Mouse (Mus musculus): Measurements from ENCODE around the gene Mrps16.

Mrps16 gene

GRCm38 (mm10) chr14:20393205-20393913 is at the start of gene Mrps16:
Gene Mrps16, minus strand, starts transcription at chr14:20393634.
- peak; percentile 99 for DNase-seq (ENCODE audit: inconsistent ontology term)

DNA sequence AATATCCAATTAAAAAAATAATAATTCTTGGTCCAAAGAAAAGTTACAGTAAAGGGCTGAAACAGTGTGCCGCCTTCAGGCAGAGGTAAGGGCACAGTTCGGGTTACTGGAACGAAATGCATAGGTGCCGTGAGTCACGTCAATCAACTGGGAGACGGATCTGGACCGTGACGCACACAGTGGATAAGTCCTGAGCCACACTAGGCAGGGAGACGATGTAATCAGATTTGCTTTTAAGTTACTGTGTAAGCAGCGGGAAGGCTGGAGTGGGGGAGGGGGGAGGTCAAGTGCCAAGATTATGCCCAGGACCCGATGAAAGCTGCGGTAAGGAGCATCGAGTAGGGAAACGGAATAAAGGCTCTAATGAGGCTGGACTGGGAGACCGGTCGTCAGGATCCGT is 48.8 kb upstream of the Mrps16 start:
- no peak for DNase-seq (ENCODE audit: inconsistent ontology term)

DNA sequence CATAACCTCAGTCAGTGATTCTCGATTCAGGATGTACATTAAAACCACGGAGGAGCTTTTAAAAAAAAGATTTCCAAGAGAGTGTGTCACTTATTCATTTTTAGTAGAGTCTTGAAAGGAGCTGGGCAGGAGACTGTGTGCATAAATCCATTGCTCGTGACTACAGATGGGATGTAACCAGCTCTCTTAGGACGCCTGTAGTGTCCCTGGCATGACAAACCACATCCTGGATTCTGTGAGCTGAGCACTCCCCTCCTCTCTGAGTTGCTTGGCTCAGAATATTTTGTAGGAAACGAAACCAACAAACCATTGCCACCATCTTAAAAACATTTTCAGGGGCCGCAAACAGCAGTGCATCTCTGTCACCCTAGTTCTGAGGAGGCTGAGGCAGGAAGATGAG is 43.5 kb upstream of the Mrps16 start:
- DNase-seq (ENCODE audit: inconsistent ontology term): no peak

DNA sequence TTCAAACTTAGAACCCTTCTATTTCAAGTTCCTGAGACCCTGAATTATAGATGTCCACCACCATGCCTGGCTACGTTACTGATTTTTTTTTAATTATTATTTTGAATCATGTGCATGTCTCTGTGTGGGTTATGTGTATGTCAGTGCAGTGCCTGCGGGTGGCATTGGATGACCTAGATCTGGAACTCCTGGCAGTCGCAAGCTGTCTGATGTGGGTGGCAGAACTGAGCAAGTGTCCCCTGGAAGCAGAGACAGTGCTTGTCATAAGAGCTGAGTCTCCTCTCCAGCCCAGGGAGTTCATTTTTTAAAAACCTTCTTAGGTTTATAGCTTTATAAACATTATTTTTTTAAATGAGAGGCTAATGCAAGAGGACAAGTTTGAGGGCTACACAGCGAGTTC is 39.0 kb upstream of the Mrps16 start:
- DNase-seq (ENCODE audit: inconsistent ontology term): no peak

- no peak for DNase-seq (ENCODE audit: inconsistent ontology term)
These were observed 38.3 kb upstream of the Mrps16 start for GRCm38 (mm10) chr14:20431726-20432125.

DNA sequence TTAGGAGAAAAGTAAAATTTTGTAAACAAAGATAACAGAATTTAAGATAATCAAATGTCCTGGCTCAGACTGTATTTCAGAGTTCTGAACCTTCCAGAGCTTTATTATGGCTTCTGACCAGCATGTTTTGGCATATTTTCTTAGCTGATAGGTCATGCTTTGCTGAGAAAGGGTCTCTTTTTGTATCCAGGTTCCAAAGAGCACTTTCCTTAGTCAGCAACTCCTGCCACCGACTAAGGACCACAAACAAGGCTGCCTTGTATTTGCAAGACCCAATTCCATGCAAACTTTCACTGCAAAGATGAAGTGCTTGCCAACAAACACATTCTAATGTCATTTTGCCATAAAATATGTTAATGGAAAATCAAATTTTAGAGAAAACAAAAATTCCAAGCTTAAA is 36.4 kb upstream of the Mrps16 start:
- peak; percentile 40 for DNase-seq (ENCODE audit: inconsistent ontology term)

GRCm38 (mm10) chr14:20428593-20428992 is 35.2 kb upstream of the Mrps16 start:
- DNase-seq (ENCODE audit: inconsistent ontology term): no peak

GRCm38 (mm10) chr14:20423046-20423445 is 29.6 kb upstream of the Mrps16 start:
- DNase-seq (ENCODE audit: inconsistent ontology term): no peak

DNA sequence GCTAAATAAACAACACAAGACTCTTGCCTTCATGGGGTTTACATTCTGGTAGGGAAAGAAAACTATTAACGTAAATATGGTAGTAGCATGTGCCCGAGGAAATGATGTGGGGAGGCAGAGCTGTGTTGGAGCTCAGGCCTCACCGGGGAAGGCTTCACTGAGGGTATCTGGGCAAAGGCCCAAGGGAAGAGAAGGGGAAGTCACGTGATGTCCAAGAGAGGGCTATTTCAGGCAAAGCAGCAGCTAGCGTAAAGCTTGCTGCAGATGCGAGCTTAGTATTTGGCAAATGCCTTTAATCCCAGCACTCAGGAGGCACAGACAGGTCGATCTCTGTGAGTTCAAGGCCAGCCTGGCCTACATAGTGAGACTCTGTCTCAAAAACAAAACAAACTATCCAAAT is 28.8 kb upstream of the Mrps16 start:
- DNase-seq (ENCODE audit: inconsistent ontology term): no peak

- no peak for DNase-seq (ENCODE audit: inconsistent ontology term)
These were observed 6.6 kb upstream of the Mrps16 start for GRCm38 (mm10) chr14:20400071-20400470.

GRCm38 (mm10) chr14:20398864-20399263 is 5.4 kb upstream of the Mrps16 start:
- no peak for DNase-seq (ENCODE audit: inconsistent ontology term)

DNA sequence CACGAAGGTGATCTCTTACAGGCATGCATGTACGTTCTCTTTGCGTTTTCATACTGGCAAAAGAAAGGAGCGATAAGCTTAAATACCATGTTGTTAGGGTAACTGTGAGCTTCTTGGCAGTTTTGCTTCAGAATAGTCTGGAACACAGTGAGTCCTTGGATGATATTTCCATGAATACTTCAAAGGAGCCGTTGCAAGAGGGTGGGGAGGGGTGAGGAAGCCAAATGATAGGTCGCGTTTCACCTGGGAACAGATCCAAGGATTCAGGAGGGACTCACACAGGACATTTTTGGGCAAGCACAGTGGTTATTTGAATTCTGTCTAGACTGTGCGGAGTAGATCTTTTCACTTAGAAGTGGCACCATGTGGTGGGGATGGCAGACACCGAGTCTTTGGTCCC is 3.8 kb upstream of the Mrps16 start:
- DNase-seq (ENCODE audit: inconsistent ontology term): no peak

- no peak for DNase-seq (ENCODE audit: inconsistent ontology term)
These were observed 1.1 kb downstream of the Mrps16 start for GRCm38 (mm10) chr14:20392326-20392725.

DNA sequence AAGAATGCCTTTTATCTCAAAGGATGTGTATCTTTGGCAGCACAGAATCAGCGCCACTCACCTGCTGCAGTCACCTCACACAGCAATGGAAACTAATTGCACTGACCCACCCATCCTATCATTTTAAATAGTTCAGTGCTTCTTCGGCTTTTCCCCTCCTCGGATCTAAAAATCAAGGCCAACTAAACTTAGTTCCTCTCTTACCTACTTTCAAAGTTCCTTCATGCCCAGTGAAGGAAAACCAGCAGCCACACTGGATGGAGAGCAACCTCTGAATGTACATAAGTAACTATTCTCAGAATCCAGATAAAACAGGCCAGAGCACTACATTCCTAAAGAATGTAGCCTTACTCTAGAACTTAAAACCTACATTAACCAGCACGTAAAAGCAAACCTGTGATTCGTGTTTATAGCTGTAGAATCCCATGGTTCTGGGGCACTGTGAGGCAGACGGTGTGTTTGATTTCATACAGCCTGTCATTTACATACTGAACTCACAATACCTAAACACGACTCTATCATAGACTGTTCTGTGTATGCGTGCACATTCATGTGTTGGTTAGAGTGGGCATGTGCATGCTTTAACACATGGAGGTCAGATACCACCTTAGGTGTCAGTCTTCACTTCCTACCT is 3.9 kb downstream of the Mrps16 start:
- no peak for DNase-seq (ENCODE audit: inconsistent ontology term)

GRCm38 (mm10) chr14:20388441-20389129 is 4.8 kb downstream of the Mrps16 start, which contains the start of gene Dnajc9:
Gene Dnajc9, minus strand, starts transcription at chr14:20388910.
- DNase-seq (ENCODE audit: inconsistent ontology term): peak; percentile 95

GRCm38 (mm10) chr14:20379753-20380430 is 13.5 kb downstream of the Mrps16 start:
- no peak for DNase-seq (ENCODE audit: inconsistent ontology term)

DNA sequence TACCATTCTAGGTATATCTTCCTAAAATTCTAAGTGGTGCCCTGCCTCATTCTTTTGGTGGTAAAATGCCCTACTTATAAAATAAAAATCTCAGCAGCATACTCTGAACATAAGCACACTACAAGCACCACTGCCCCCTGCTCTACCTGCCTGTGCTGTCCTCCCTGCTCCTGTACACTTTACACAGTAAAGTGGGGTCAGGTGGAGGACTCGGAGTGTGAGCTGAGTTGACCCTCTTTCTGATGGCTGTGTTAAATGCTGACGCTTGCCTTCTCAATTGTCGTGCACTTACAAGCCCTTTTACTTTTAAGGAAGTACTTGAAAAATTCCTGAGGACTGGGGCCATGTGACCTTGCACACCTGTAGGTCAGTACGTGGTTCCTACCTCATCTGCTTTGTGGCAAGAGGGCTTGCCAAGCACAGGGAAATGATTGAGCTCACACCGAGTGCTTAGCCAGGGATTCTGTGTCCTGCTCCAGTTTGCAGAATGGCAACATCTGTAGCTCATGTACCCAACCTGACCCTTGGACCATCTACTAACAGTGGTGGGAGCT is 14.3 kb downstream of the Mrps16 start:
- DNase-seq (ENCODE audit: inconsistent ontology term): no peak

GRCm38 (mm10) chr14:20378313-20379061 is 14.9 kb downstream of the Mrps16 start:
- DNase-seq (ENCODE audit: inconsistent ontology term): peak; percentile 30

GRCm38 (mm10) chr14:20377112-20377521 is 16.3 kb downstream of the Mrps16 start:
- peak; percentile 29 for DNase-seq (ENCODE audit: inconsistent ontology term)

DNA sequence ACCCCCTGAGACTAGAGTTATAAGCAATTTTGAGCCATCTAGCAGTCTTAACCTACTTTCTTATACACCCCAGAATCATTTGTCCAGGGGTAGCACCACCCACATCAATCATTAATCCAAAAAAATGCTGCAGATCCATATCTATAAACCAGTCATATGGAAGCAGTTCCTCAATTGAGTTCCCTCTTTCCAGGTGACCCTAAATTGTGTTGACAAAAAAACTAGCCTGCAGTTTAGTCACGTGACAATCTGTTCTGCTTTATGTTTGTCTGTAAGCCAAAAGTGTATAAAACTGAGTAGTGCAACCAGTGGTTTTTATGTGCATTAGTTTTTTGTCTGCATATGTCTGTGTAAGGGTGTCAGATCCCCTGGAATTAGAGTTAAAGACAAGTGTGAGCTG is 21.6 kb downstream of the Mrps16 start:
- DNase-seq (ENCODE audit: inconsistent ontology term): no peak

GRCm38 (mm10) chr14:20370798-20371197 is 22.6 kb downstream of the Mrps16 start:
- DNase-seq (ENCODE audit: inconsistent ontology term): no peak
